Mouse (Mus musculus) C2C12 (cell line): ENCODE measurements around the gene Ccl2.

Experiments used
- CEBPB ChIP-seq: IDR thresholded peaks from one replicate; pipeline ENCODE4 v1.6.1; 2011; ENCODE audit warnings: low read depth, mild to moderate bottlenecking, control low read depth, moderate library complexity
- CTCF ChIP-seq: IDR thresholded peaks from one replicate; pipeline ENCODE4 v1.5.1; 2011; ENCODE audit not compliant: control insufficient read depth, insufficient read depth, insufficient read length
- MAX ChIP-seq: IDR thresholded peaks from one replicate; pipeline ENCODE4 v1.6.1; 2011; ENCODE audit warnings: mild to moderate bottlenecking, control low read depth
- MYOD1 ChIP-seq: IDR thresholded peaks from one replicate; pipeline ENCODE4 v1.6.1; 2011; ENCODE audit warnings: low read depth; ENCODE audit not compliant: control insufficient read depth, insufficient read length
- USF1 ChIP-seq: IDR thresholded peaks from one replicate; pipeline ENCODE4 v1.6.1; 2011; ENCODE audit warnings: low read depth, mild to moderate bottlenecking, control low read depth, moderate library complexity

DNA sequence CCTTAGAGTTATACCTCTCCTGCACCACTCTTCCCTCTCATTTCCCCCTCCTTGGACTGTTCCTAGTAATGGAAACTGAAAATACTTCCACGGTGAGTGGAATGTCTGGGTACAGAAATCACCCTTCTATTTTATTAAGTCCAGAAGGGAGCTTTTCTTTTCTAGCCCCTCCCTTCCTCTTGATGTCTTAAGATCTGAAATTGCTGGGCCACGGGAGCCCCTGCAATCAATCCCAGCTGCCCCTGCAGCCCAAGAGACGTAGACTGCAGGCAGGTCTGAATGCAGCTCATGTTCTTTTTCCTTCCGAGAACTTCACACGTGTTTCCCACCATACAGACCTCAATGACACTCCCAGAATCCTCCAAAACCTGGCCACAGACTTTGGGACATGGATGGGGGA is 34.8 kb upstream of the Ccl2 start:
- TF ChIP-seq USF1 = no peak
- no peak for TF ChIP-seq CTCF
- TF ChIP-seq MAX = no peak
- no peak for TF ChIP-seq MYOD1
- no peak for TF ChIP-seq CEBPB
